Mouse (Mus musculus) limb, embryonic 15.5 days (tissue): ENCODE data around the gene Vmn1r36. TPM values are rescaled to one million over a fixed set of nuclear protein-coding genes. Genes with fewer than 3 reads are reported as not detected.
"Not testable (repeated sequence)": the region's sequence is repeated elsewhere in the genome, so short reads cannot be mapped to it uniquely, and the experiment has no call there.

ENCODE experiments used
- ATAC-seq: fragments of 200-750 bp; cut with Nextera tagmentation; 2 replicates; pipeline ENCODE4 v1.8.0; 2017; ENCODE audit warnings: low read depth, moderate TSS enrichment; ENCODE audit not compliant: insufficient number of reproducible peaks, low FRiP score, low TSS enrichment
- H3K27ac ChIP-seq: fragments of 300-500 bp; sonication (generic); 2 replicates; pipeline ENCODE4 v1.5.1; 2015; ENCODE audit warnings: moderate library complexity, mild to moderate bottlenecking, inconsistent platforms
- H3K27me3 ChIP-seq: fragments of 300-500 bp; sonication (generic); 2 replicates; pipeline ENCODE4 v1.6.1; 2015; ENCODE audit warnings: inconsistent platforms
- H3K36me3 ChIP-seq: fragments of 300-500 bp; sonication (generic); 2 replicates; pipeline ENCODE4 v1.6.1; 2015; ENCODE audit warnings: inconsistent platforms
- H3K4me1 ChIP-seq: fragments of 300-500 bp; sonication (generic); 2 replicates; pipeline ENCODE4 v1.6.1; 2015; ENCODE audit warnings: inconsistent platforms
- H3K4me2 ChIP-seq: fragments of 300-500 bp; sonication (generic); 2 replicates; pipeline ENCODE4 v1.6.1; 2015; ENCODE audit warnings: mild to moderate bottlenecking, inconsistent platforms
- H3K4me3 ChIP-seq: fragments of 300-500 bp; sonication (generic); 2 replicates; pipeline ENCODE4 v1.5.1; 2015; ENCODE audit warnings: mild to moderate bottlenecking, inconsistent platforms
- H3K9ac ChIP-seq: fragments of 300-500 bp; sonication (generic); 2 replicates; pipeline ENCODE4 v1.6.1; 2015; ENCODE audit warnings: inconsistent platforms
- H3K9me3 ChIP-seq: fragments of 300-500 bp; sonication (generic); 2 replicates; pipeline ENCODE4 v1.6.1; 2016; ENCODE audit warnings: inconsistent platforms
- WGBS: fragments of 180-500 bp; shearing (Covaris S2); methylation state at CpG from one replicate; pipeline ENCODE4 v1.1.7; 2015; 5-methylcytosine and 5-hydroxymethylcytosine counted together
- polyA plus RNA-seq: library from polyadenylated mRNA; unstranded; fragments of >200 nt; fragmentation: Nextera tagmentation; extraction: Ambion mirVana; gene quantifications from 2 replicates; pipeline ENCODE4 v1.2.1, GENCODE M21; 2015

Gene Vmn1r36
- not detected in 2 replicates for polyA plus RNA-seq

GRCm38 (mm10) chr6:66719068-66719467 lies at the start of gene Vmn1r36:
TSS of gene Vmn1r36 (minus strand) at chr6:66719168.
- not testable (repeated sequence) for H3K9me3 ChIP-seq, H3K4me2 ChIP-seq, H3K4me3 ChIP-seq, H3K36me3 ChIP-seq, H3K9ac ChIP-seq, H3K4me1 ChIP-seq, H3K27me3 ChIP-seq, H3K27ac ChIP-seq, ATAC-seq
- 65% methylated on average over 2 of the region's 2 CpGs for WGBS

GRCm38 (mm10) chr6:66729082-66729481 lies 10.1 kb upstream of the Vmn1r36 start, which contains the start of gene Vmn1r37:
TSS of gene Vmn1r37 (plus strand) at chr6:66729382.
- not testable (repeated sequence) for H3K27ac ChIP-seq, H3K9me3 ChIP-seq, H3K36me3 ChIP-seq, H3K27me3 ChIP-seq, H3K4me1 ChIP-seq, H3K9ac ChIP-seq, H3K4me2 ChIP-seq, H3K4me3 ChIP-seq, ATAC-seq

- Histone ChIP-seq H3K4me3 (no peak overlapping the region), H3K27ac (no peak overlapping the region), H3K9me3 (no peaks in the 10 kb centered on the region), H3K27me3 (no peaks in the 10 kb centered on the region), H3K4me1 (no peaks in the 10 kb centered on the region), H3K4me2 (no peak overlapping the region), H3K36me3 (no peaks in the 10 kb centered on the region), H3K9ac (no peak overlapping the region)
- ATAC-seq: no peak
- WGBS: 65% methylated on average over 3 of the region's 3 CpGs
Measured at GRCm38 (mm10) chr6:66713854-66714253, 5.1 kb downstream of the Vmn1r36 start.

GRCm38 (mm10) chr6:66708901-66709300 lies 10.1 kb downstream of the Vmn1r36 start:
- Histone ChIP-seq H3K9me3 (no peaks in the 10 kb centered on the region), H3K4me1 (no peaks in the 10 kb centered on the region), H3K4me3 (no peak overlapping the region), H3K36me3 (no peaks in the 10 kb centered on the region), H3K4me2 (no peak overlapping the region), H3K9ac (no peak overlapping the region), H3K27ac (no peak overlapping the region), H3K27me3 (no peaks in the 10 kb centered on the region)
- no peak for ATAC-seq

- Histone ChIP-seq H3K27me3 (no peaks in the 10 kb centered on the region), H3K36me3 (no peaks in the 10 kb centered on the region), H3K4me1 (no peaks in the 10 kb centered on the region), H3K27ac (no peak within 1 kb of the TSS), H3K4me2 (no peak within 1 kb of the TSS), H3K9me3 (no peaks in the 10 kb centered on the region), H3K4me3 (no peak within 1 kb of the TSS), H3K9ac (no peak within 1 kb of the TSS)
- ATAC-seq: no peak
- 68% methylated on average over 3 of the region's 3 CpGs for WGBS
Measured at GRCm38 (mm10) chr6:66685806-66686205, 33.2 kb downstream of the Vmn1r36 start, which contains the start of gene Vmn1r35. TSS of gene Vmn1r35 (minus strand) at chr6:66685906.

Other genes starting within 250 kb of the Vmn1r36 start
- 65.7 and 68.7 TPM in 2 replicates for gene Mad2l1, start 183.8 kb downstream of the Vmn1r36 start, polyA plus RNA-seq
- not detected in 2 replicates for gene Vmn1r32, start 159.1 kb downstream of the Vmn1r36 start, polyA plus RNA-seq
- gene Vmn1r33, start 100.9 kb downstream of the Vmn1r36 start, polyA plus RNA-seq: not detected in 2 replicates
- not detected in 2 replicates for gene Vmn1r34, start 75.3 kb downstream of the Vmn1r36 start, polyA plus RNA-seq
- gene Vmn1r35, start 33.3 kb downstream of the Vmn1r36 start, polyA plus RNA-seq: not detected in 2 replicates
- gene Vmn1r37, start 10.2 kb upstream of the Vmn1r36 start, polyA plus RNA-seq: not detected in 2 replicates
- not detected in 2 replicates for gene Vmn1r38, start 63.5 kb upstream of the Vmn1r36 start, polyA plus RNA-seq
- gene Vmn1r39, start 91.4 kb upstream of the Vmn1r36 start, polyA plus RNA-seq: not detected in 2 replicates
- gene Gng12, start 177.2 kb upstream of the Vmn1r36 start, polyA plus RNA-seq: 109 and 118 TPM in 2 replicates